Mouse (Mus musculus) embryonic facial prominence, embryonic 14.5 days (tissue): ENCODE data around the gene Tmem138. TPM values are rescaled to one million over a fixed set of nuclear protein-coding genes. Genes with fewer than 3 reads are reported as not detected.

Experiments
- ATAC-seq: fragments of 200-750 bp; cut with Nextera tagmentation; 2 replicates; pipeline ENCODE4 v1.8.0; 2017; ENCODE audit warnings: low read depth, moderate number of reproducible peaks, moderate TSS enrichment
- DNase-seq: peaks from one replicate; pipeline ENCODE4 v3.0.0-alpha.2; 2015; ENCODE audit warnings: low spot score
- H3K27ac ChIP-seq: fragments of 300-500 bp; sonication (generic); replicated peaks from 2 replicates; pipeline ENCODE4 v1.5.1; 2014; ENCODE audit warnings: low read depth, mild to moderate bottlenecking, low read length, moderate library complexity
- H3K27me3 ChIP-seq: fragments of 300-500 bp; sonication (generic); replicated peaks from 2 replicates; pipeline ENCODE4 v1.6.1; 2014; ENCODE audit warnings: low read length; ENCODE audit not compliant: control insufficient read depth, insufficient read depth
- H3K36me3 ChIP-seq: fragments of 300-500 bp; sonication (generic); 2 replicates; pipeline ENCODE4 v1.6.1; 2014; ENCODE audit warnings: low read length, mixed read lengths; ENCODE audit not compliant: control insufficient read depth, insufficient read depth
- H3K4me1 ChIP-seq: fragments of 300-500 bp; sonication (generic); 2 replicates; pipeline ENCODE4 v1.6.1; 2014; ENCODE audit warnings: antibody characterized with exemption, low read length; ENCODE audit not compliant: control insufficient read depth, insufficient read depth
- H3K4me2 ChIP-seq: fragments of 300-500 bp; sonication (generic); 2 replicates; pipeline ENCODE4 v1.6.1; 2014; ENCODE audit warnings: low read depth, mild to moderate bottlenecking, low read length, moderate library complexity, mixed read lengths
- H3K4me3 ChIP-seq: fragments of 300-500 bp; sonication (generic); 2 replicates; pipeline ENCODE4 v1.5.1; 2014; ENCODE audit warnings: low read depth, mild to moderate bottlenecking, low read length
- H3K9ac ChIP-seq: fragments of 300-500 bp; sonication (generic); 2 replicates; pipeline ENCODE4 v1.6.1; 2014; ENCODE audit warnings: low read depth, mild to moderate bottlenecking, low read length, moderate library complexity, mixed read lengths
- H3K9me3 ChIP-seq: fragments of 300-500 bp; sonication (generic); 2 replicates; pipeline ENCODE4 v1.6.1; 2016; ENCODE audit warnings: low read length; ENCODE audit not compliant: control insufficient read depth
- WGBS: fragments of 180-500 bp; shearing (Covaris S2); extraction: QIAGEN DNeasy Blood & Tissue Kit; methylation state at CpG from one replicate; pipeline ENCODE4 v1.1.7; 2014; 5-methylcytosine and 5-hydroxymethylcytosine counted together
- polyA plus RNA-seq: library from polyadenylated mRNA; unstranded; fragments of >200 nt; fragmentation: Nextera tagmentation; extraction: Ambion mirVana; gene quantifications from 2 replicates; pipeline ENCODE4 v1.2.1, GENCODE M21; 2014

The Tmem138 gene
- polyA plus RNA-seq, 1 experiment from 2014 or later, result 30.8 TPM

GRCm38 (mm10) chr19:10525910-10526309 lies 51.3 kb downstream of the Tmem138 start, which contains the start of gene Sdhaf2:
Sdhaf2 (minus strand) TSS chr19:10526142.
- Histone ChIP-seq H3K9ac (peak within 1 kb of the TSS; percentile 99), H3K4me2 (peak within 1 kb of the TSS; percentile 72), H3K9me3 (no peaks in the 10 kb centered on the region), H3K4me3 (peak within 1 kb of the TSS; percentile 99), H3K36me3 (peaks cover 25% of the 10 kb centered on the region), H3K27ac (peak within 1 kb of the TSS; percentile 98), H3K4me1 (peaks cover 15% of the 10 kb centered on the region), H3K27me3 (no peaks in the 10 kb centered on the region)
- 0% methylated on average over 11 of the region's 11 CpGs for whole genome bisulfite sequencing
- peak; percentile 72 for DNase-seq
- ATAC-seq, result no peak

DNA sequence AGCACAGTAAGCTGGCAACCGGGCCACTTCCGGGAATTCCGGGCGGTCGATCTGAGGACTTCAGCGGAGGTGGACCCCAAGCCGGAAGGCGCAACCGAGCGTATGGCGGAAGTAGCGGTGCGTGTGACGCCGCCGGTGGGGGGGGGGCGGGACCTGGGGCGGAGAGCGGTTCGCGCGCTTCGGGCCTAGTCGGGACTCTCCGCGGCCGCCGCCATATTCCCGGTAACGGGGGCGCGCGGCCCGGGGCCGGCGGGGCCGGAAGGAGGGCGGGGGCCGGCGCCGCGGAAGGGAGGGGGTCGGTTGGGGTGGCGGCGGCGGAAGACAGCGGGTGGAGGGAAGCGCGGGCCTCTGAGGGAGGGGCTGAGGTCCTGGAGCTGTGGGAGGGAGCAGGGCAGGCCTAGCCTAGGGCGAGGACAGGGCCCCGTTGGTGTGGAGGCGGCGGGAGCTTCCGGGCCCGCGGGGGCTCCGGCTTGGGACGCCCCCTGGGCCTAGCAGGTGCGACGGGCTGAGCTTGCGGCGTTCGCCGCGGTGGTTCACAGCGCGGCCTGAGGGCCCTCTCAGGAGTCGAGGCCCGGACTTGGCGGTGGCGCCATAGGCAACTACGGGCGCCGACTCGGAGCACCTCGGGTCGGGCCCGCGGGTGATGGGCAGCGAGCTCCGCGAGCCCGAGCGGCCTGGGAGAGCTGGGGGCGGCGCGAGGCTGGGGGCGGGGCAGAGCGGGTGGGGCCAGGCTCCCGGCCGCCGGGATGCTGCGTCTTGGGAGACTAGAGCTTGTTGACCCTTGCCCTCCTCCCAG lies 51.9 kb downstream of the Tmem138 start, which contains the start of gene Cpsf7:
Gene Cpsf7 (plus strand): TSS at position 161 of the 796 bp plus-strand sequence.
- 0% methylated on average over 11 of the region's 93 CpGs for WGBS
- Histone ChIP-seq H3K9ac (peak within 1 kb of the TSS; percentile 99), H3K27me3 (no peaks in the 10 kb centered on the region), H3K27ac (peak within 1 kb of the TSS; percentile 98), H3K4me1 (peaks cover 15% of the 10 kb centered on the region), H3K4me2 (peak within 1 kb of the TSS; percentile 72), H3K9me3 (no peaks in the 10 kb centered on the region), H3K4me3 (peak within 1 kb of the TSS; percentile 99), H3K36me3 (peaks cover 20% of the 10 kb centered on the region)
- ATAC-seq (peak; percentile 94), DNase-seq (peak; percentile 97)

DNA sequence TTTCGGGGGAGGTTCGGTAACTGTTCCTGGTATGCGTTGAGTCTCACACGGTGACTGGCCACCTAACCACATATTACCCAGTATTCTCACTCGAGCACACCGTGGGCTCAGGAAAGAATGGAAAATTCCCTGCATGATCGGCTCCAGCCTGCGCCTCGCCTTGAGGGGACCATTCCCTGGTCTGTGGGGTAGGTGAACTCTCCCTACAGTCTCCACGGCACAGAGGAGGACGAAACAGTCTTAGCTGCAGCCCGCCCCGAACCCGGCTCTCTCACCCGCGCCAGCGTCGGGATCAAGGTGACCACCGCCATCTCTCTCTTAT lies 52.4 kb downstream of the Tmem138 start:
- H3K4me1 ChIP-seq, result peaks cover 15% of the 10 kb centered on the region
- peak overlapping the region; percentile 72 for H3K4me2 ChIP-seq
- H3K27ac ChIP-seq, result peak overlapping the region; percentile 98
- WGBS, result 0% methylated on average over 15 of the region's 19 CpGs
- no peaks in the 10 kb centered on the region for H3K9me3 ChIP-seq
- H3K36me3 ChIP-seq, result peaks cover 14% of the 10 kb centered on the region
- H3K9ac ChIP-seq, result peak overlapping the region; percentile 99
- no peaks in the 10 kb centered on the region for H3K27me3 ChIP-seq
- DNase-seq, result no peak
- ATAC-seq, result no peak; the same call in 1 of the 2 replicates
- peak overlapping the region; percentile 99 for H3K4me3 ChIP-seq

DNA sequence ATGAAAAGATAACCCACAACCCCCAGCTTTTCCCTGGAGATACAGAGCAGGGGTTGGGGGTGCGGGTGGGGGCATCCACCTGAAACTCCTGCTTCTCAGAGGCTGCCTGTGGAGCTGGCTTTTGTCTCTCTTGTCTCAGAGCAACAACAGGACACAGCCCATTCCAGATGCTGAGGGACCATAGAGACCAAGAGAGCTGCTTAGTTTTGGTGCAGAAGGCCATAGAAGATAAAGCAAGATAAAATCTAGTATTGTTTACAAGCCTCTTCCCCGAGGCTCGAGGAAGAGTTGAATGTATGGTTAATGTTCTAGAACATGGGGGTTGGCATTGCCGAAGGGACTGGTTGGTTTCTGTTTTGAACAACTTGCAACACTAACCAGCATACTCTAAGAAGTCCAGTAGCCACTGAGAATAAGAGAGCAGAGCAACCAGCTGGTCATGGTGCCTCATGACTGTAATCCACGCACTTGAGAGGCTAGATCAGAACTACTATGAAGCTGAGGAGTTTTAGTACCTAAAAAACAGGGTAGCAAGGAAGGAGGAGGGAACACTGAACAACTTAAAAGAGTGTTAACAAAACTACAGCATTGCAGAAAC lies 53.6 kb downstream of the Tmem138 start:
- Histone ChIP-seq H3K27ac (no peak overlapping the region), H3K4me2 (peak overlapping the region; percentile 72), H3K4me3 (peak overlapping the region; percentile 99; the same call in 1 of the 2 replicates), H3K36me3 (peaks cover 8% of the 10 kb centered on the region), H3K9me3 (no peaks in the 10 kb centered on the region), H3K9ac (no peak overlapping the region), H3K4me1 (peaks cover 15% of the 10 kb centered on the region), H3K27me3 (no peaks in the 10 kb centered on the region)
- no peak for DNase-seq
- 85% methylated on average over 5 of the region's 5 CpGs for WGBS
- no peak for ATAC-seq

DNA sequence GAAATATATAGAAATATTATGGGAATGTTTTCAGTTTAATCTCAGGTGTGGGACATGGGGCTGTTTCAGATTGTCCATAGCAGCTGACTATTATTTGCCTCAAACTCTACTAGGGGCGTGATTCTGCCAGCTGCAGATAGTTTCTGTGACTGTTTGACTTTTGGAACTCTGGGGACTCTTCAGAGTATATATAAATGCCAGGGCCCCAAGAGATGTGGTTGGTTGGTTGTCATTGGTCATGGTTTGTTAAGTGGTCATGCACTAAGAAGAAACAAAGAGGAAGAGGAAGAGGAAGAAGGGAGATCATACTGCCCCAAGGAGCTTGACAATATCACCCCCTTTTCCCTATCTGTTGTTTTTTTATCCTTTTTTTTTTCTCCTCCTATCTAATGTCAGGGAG lies 55.2 kb downstream of the Tmem138 start:
- H3K9ac ChIP-seq, result no peak overlapping the region
- no peak overlapping the region for H3K27ac ChIP-seq
- no peak overlapping the region for H3K4me3 ChIP-seq
- no peaks in the 10 kb centered on the region for H3K9me3 ChIP-seq
- H3K27me3 ChIP-seq, result no peaks in the 10 kb centered on the region
- DNase-seq (no peak), ATAC-seq (no peak)
- peaks cover 5% of the 10 kb centered on the region for H3K36me3 ChIP-seq
- H3K4me2 ChIP-seq, result no peak overlapping the region
- H3K4me1 ChIP-seq, result peaks cover 13% of the 10 kb centered on the region
- 76% methylated on average over 1 of the region's 1 CpGs for WGBS

Other genes starting within 250 kb of the Tmem138 start
- gene Syt7, start 188.3 kb downstream of the Tmem138 start, polyA plus RNA-seq, result 1.4 and 2.0 TPM in 2 replicates
- 0.68 and 1.4 TPM in 2 replicates for gene Lrrc10b, start 119.9 kb downstream of the Tmem138 start, polyA plus RNA-seq
- gene Ppp1r32, start 94.4 kb downstream of the Tmem138 start, polyA plus RNA-seq, result 0.45 and 2.5 TPM in 2 replicates
- 50.9 TPM in 2 replicates for gene Cpsf7, start 52.1 kb downstream of the Tmem138 start, polyA plus RNA-seq
- 57.0 and 62.1 TPM in 2 replicates for gene Sdhaf2, start 51.2 kb downstream of the Tmem138 start, polyA plus RNA-seq
- 42.6 and 49.7 TPM in 2 replicates for gene Tmem216, start 21.1 kb downstream of the Tmem138 start, polyA plus RNA-seq
- 17.8 and 20.7 TPM in 2 replicates for gene Cyb561a3, start 190 bp downstream of the Tmem138 start, polyA plus RNA-seq
- 349 and 405 TPM in 2 replicates for gene Ddb1, start 28.0 kb upstream of the Tmem138 start, polyA plus RNA-seq
- 13.9 and 15.4 TPM in 2 replicates for gene Tkfc, start 28.3 kb upstream of the Tmem138 start, polyA plus RNA-seq
- 1.5 and 1.8 TPM in 2 replicates for gene Vwce, start 56.9 kb upstream of the Tmem138 start, polyA plus RNA-seq
- 0.14 TPM in 1 of 2 replicates, not detected in the other for gene Pga5, start 100.7 kb upstream of the Tmem138 start, polyA plus RNA-seq
- 34.8 and 35.9 TPM in 2 replicates for gene Vps37c, start 111.4 kb upstream of the Tmem138 start, polyA plus RNA-seq
- 0.58 and 0.78 TPM in 2 replicates for gene Cd5, start 161.6 kb upstream of the Tmem138 start, polyA plus RNA-seq